Mouse (Mus musculus) ES-Bruce4 (cell line): ENCODE measurements at regions not wholly inside any gene's neighbourhood (a gene's known extent, or its start where the extent isn't known, plus 50 kb on each side); places are given as distances from the start of the nearest gene placed in this dataset.

ENCODE experiments used
- H3K27ac ChIP-seq: 2 replicates; pipeline ENCODE4 v1.5.1; 2012; ENCODE audit warnings: low read length, inconsistent platforms; ENCODE audit not compliant: insufficient read depth
- H3K27me3 ChIP-seq: 2 replicates; pipeline ENCODE4 v1.6.1; 2012; ENCODE audit warnings: mild to moderate bottlenecking, low read length, inconsistent platforms; ENCODE audit not compliant: control insufficient read depth, poor library complexity, insufficient read depth, severe bottlenecking
- H3K36me3 ChIP-seq: 2 replicates; pipeline ENCODE4 v1.6.1; 2012; ENCODE audit warnings: inconsistent platforms, mild to moderate bottlenecking, low read length, moderate library complexity; ENCODE audit not compliant: control insufficient read depth, poor library complexity, insufficient read depth, severe bottlenecking
- H3K4me1 ChIP-seq: one replicate; pipeline ENCODE4 v1.8.1; 2011; ENCODE audit warnings: low read length; ENCODE audit not compliant: control insufficient read depth, insufficient read depth
- H3K4me3 ChIP-seq: 2 replicates; pipeline ENCODE4 v1.5.1; 2011; ENCODE audit warnings: low read depth, mild to moderate bottlenecking, low read length
- H3K9ac ChIP-seq: 2 replicates; pipeline ENCODE4 v1.6.1; 2012; ENCODE audit warnings: low read depth, mild to moderate bottlenecking, inconsistent platforms; ENCODE audit not compliant: poor library complexity, severe bottlenecking
- H3K9me3 ChIP-seq: replicated peaks from 2 replicates; pipeline ENCODE4 v1.6.1; 2012; ENCODE audit warnings: mild to moderate bottlenecking, low read length, inconsistent platforms; ENCODE audit not compliant: control insufficient read depth, poor library complexity, insufficient read depth, severe bottlenecking
- CTCF ChIP-seq: IDR thresholded peaks from one replicate; pipeline ENCODE4 v1.8.1; 2011; ENCODE audit warnings: low read depth, low read length
- EP300 ChIP-seq: IDR thresholded peaks from 2 replicates; pipeline ENCODE4 v1.6.1; 2011; ENCODE audit warnings: low read depth, low read length; ENCODE audit not compliant: insufficient read depth
- POLR2A ChIP-seq: IDR thresholded peaks from one replicate; pipeline ENCODE4 v1.8.1; 2011; ENCODE audit warnings: low read length; ENCODE audit not compliant: insufficient read depth

DNA sequence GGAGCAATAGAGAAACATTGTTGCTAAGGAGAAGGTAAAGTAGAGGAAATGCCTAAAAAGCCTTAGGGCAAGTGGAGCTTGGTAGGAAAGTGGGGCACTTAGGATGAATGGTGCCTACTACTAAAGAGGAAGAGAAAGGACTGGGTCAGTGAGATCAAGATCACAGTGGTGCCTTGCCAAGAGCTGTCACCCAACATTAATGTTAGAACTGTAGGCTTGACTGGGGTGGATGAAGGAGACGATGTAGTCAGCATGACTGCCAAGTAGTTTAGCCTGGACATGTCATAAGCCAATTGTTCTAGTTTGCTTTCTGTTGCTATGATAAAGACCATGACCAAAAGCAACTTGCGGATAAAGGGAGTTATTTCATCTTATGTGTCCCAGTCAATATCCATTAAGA lies 139.9 kb upstream of the Tmtc1 start:
- no peak overlapping the region for H3K27ac ChIP-seq
- H3K27me3 ChIP-seq: no peaks in the 10 kb centered on the region
- TF ChIP-seq EP300 (no peak), POLR2A (no peak), CTCF (no peak)
- no peaks in the 10 kb centered on the region for H3K4me1 ChIP-seq
- no peaks in the 10 kb centered on the region for H3K9me3 ChIP-seq
- no peaks in the 10 kb centered on the region for H3K36me3 ChIP-seq
- no peak overlapping the region for H3K4me3 ChIP-seq
- H3K9ac ChIP-seq: no peak overlapping the region

DNA sequence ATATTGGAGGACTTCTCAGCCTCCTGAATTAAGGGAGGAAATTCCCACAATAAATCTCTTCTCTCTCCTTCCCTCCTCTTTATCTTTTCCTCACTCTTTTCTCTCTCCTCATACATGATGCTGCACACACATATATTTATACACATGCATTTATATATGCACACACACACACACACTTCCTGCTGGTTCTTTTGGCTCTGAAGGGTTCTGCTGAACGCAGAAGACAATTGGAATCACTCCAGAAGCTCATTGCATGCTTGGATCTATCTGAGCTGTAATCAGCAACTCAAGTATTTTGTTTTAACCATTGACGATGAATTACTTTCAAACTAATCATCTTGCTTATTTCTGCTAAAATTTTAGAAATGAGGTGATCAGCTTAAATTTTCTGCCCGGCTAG lies 134.1 kb upstream of the Tmtc1 start:
- TF ChIP-seq CTCF (no peak), EP300 (no peak), POLR2A (no peak)
- H3K36me3 ChIP-seq: no peaks in the 10 kb centered on the region
- no peaks in the 10 kb centered on the region for H3K9me3 ChIP-seq
- no peaks in the 10 kb centered on the region for H3K27me3 ChIP-seq
- no peak overlapping the region for H3K4me3 ChIP-seq
- H3K27ac ChIP-seq: no peak overlapping the region
- H3K4me1 ChIP-seq: no peaks in the 10 kb centered on the region
- no peak overlapping the region for H3K9ac ChIP-seq

DNA sequence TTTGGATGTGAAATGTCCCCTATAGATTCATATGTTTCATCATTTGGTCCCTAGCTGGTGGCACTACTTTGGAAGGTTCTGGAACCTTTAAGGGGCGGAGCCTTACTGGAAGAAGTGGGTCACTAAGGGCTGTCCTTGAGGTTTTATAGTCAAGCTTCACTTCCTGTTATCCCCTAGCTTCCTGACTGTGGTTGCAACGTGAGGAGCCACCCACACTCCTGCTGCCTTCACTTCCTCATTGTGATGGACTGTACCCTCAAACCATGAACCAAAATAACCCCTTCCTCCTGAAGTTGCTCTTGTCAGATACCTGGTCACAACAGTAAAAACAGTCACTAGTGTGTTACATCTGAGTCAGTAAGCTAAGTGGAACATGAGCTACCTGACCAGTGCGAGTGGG lies 133.5 kb upstream of the Tmtc1 start:
- Histone ChIP-seq H3K9me3 (no peaks in the 10 kb centered on the region), H3K4me1 (no peaks in the 10 kb centered on the region), H3K36me3 (no peaks in the 10 kb centered on the region), H3K4me3 (no peak overlapping the region), H3K27me3 (no peaks in the 10 kb centered on the region), H3K9ac (no peak overlapping the region), H3K27ac (no peak overlapping the region)
- TF ChIP-seq CTCF: no peak
- TF ChIP-seq POLR2A: no peak
- TF ChIP-seq EP300: no peak

DNA sequence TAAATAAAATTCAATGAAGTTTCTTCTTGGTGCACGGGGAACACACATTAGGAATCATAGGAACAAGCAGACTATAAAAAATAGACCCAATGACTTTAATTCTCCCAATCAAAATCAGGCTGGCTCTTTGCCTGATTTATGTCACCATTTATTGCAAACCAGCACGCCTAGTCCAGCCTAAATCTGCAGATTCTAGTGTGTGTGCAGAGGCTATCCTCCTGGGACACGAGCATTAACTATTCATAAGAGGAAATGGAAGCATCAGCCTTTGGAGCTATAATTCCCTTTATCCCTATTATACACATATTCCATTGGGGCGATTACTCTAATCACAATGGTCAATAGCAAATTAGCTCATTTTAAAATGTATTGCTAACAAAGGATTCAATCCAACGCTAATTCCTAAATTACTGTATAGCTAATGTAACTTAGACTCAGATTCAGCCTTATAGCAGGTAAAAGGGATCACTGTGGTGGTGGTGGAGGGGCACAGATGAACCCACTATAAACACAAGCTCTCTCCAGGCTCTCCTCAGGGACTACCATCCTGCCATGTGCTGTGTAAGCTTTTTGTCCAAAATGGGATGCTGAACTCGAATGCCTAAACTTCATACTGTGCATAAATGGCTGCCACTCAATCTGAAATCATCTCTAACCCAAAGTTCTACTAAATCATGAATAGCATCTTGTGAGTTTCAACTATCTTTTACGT lies 130.7 kb upstream of the Tmtc1 start:
- Histone ChIP-seq H3K4me3 (no peak overlapping the region), H3K27me3 (peaks cover 2% of the 10 kb centered on the region; the same call in 1 of the 2 replicates), H3K9me3 (no peaks in the 10 kb centered on the region), H3K36me3 (no peaks in the 10 kb centered on the region), H3K9ac (no peak overlapping the region), H3K4me1 (no peaks in the 10 kb centered on the region), H3K27ac (no peak overlapping the region)
- no peak for TF ChIP-seq CTCF
- no peak for TF ChIP-seq EP300
- no peak for TF ChIP-seq POLR2A

DNA sequence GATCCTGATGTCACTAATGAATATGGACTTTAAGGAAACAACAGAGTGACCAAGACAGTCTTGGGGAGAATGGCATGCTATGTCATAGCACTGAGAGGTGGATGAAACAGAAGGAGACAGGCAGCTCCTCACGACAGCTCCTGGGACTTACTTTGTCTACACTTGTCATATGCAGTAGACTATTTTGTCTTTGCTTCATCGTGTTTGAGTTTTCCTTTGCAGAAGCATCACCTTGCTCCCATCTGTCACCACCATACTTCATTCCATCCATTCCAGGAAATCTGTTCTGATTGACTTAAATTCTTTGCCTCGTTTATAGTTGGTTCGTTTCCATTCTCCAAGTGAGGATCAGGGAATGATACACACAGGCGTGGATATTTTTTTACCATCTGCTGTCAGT lies 128.0 kb upstream of the Tmtc1 start:
- TF ChIP-seq EP300: no peak
- no peak for TF ChIP-seq POLR2A
- no peak for TF ChIP-seq CTCF

DNA sequence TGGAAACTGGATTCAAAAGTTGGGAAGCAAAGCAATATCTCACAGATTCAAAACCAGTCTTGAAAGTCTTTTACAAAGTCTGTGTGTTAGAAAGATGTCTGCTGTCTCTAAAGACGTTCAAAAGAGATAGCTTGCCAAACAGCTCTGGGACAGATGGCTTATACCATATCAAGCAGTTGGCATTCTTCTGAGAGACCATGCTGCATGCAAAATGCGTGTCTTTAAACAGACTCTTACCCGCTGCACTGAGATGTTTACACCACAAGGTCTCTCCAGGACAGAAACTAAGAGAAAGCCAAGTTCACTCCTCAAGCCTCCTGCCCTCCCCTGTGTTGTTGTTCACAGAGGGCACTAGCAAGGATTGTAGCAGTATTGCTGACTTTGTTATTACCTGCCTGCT lies 127.5 kb upstream of the Tmtc1 start:
- H3K36me3 ChIP-seq: no peaks in the 10 kb centered on the region
- no peak overlapping the region for H3K9ac ChIP-seq
- H3K9me3 ChIP-seq: no peaks in the 10 kb centered on the region
- H3K27me3 ChIP-seq: peaks cover 2% of the 10 kb centered on the region; the same call in 1 of the 2 replicates
- TF ChIP-seq EP300 (no peak), POLR2A (no peak), CTCF (no peak)
- H3K4me1 ChIP-seq: no peaks in the 10 kb centered on the region
- no peak overlapping the region for H3K4me3 ChIP-seq
- no peak overlapping the region for H3K27ac ChIP-seq

More for the DNA sequence above, 128.0 kb upstream of the Tmtc1 start:
- Histone ChIP-seq H3K9me3 (no peaks in the 10 kb centered on the region), H3K4me3 (no peak overlapping the region), H3K27me3 (peaks cover 2% of the 10 kb centered on the region; the same call in 1 of the 2 replicates), H3K36me3 (no peaks in the 10 kb centered on the region), H3K9ac (no peak overlapping the region), H3K4me1 (no peaks in the 10 kb centered on the region), H3K27ac (no peak overlapping the region)
